Mouse (Mus musculus) kidney, adult 9 months (tissue): ENCODE data around the gene Wee2.
A peak's percentile ranks its signal among the peaks of the same experiment; 100 is the strongest.

Experiments
- DNase-seq: peaks from one replicate; pipeline ENCODE4 v3.0.0; 2022

The Wee2 gene

DNA sequence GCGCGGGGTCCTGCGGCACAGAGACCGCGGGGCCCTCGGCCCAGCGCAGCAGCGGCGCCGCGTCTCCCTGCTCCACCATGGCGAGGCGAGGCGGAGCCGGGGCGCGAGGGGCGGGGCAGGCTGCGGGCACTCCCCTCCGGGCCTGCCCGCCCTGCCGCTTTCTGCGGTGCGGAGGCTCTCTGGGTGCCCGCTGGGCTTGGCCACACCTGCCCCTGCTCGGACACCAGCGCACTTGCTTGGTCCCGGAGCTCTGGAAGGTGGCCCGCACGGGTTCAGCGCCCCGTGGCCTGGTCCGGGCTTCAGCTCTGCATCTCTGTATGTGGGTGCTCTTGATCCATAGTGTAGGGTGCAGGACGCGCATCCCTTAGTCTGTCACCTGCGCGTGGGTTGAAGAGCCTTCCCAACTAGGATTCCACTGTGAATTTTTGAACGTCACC is 2.8 kb upstream of the Wee2 start, which contains the start of gene E330009J07Rik:
TSS of gene E330009J07Rik (minus strand) at position 89 of the 437 bp plus-strand sequence.
- peak; percentile 81 for DNase-seq

DNA sequence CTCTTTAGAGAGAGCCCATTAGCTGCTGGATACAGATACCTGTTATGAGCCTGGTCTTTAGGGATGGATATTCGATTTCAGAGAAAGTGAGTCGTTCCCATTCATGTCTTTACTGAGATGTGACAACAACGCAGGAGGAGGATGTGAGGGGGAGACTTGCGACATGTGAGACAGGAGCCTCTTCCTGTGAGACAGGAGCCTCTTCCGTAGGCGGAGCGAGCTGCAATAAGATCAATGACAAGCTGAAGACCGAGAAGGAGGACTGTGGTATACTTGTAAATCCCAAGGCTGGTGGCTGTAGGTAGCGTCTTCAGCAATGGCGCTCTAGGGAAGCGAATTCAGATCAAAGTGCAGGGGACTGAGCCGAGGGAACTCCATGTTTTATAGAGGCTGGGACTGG is 843 bp downstream of the Wee2 start:
- no peak for DNase-seq

- DNase-seq: no peak
Measured at GRCm38 (mm10) chr6:40441276-40441675, 2.4 kb downstream of the Wee2 start.

DNA sequence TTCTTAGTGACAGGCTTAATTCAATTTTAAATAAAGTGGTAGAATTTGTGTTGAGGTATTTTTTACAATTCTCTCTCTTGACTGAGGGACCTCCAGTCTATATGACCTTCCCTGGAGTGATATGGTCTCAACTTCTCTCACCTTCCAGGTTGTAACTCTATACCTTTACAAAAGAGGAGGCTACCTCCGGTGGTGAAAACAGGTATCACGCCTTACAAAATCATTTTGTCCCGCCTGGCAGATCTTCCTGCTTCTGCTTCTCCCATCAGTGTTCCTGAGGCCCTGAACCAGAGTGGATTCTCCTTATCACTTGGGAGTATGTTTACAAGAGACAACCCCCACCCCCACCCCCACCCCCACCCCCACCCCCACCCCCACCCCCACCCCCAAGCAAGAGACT is 2.9 kb downstream of the Wee2 start:
- DNase-seq: no peak

GRCm38 (mm10) chr6:40443281-40443928 is 4.5 kb downstream of the Wee2 start:
- DNase-seq: no peak

GRCm38 (mm10) chr6:40448626-40449025 is 9.7 kb downstream of the Wee2 start:
- no peak for DNase-seq

- DNase-seq: peak; percentile 15
Measured at GRCm38 (mm10) chr6:40454436-40455041, 15.7 kb downstream of the Wee2 start.

DNA sequence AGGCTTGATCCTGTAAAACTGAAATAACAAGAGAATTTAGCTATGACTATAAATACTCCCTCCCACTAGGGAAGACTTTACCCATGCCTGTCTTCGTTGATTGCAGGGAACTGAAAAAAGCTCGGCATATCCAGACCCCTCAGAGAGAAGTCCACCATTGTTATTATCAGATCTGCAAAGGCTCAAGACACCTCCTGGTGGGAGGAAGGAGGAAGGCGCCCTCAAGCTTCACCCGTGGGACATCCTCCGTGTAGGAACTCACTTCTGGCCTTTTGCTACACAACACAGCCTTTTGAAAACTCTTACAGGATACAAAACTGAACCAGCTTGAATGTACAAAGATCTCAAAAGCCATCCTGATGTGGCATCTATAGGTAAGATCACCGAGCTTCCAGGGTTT is 26.8 kb downstream of the Wee2 start:
- DNase-seq: no peak

- peak; percentile 95 for DNase-seq
Measured at GRCm38 (mm10) chr6:40470916-40471719, 32.2 kb downstream of the Wee2 start, which contains the start of gene Ssbp1. TSS of gene Ssbp1 (plus strand) at chr6:40471352.

- peak; percentile 5 for DNase-seq
Measured at GRCm38 (mm10) chr6:40471720-40472010, 32.8 kb downstream of the Wee2 start.

GRCm38 (mm10) chr6:40476132-40476531 is 37.2 kb downstream of the Wee2 start:
- no peak for DNase-seq

- DNase-seq: no peak
Measured at GRCm38 (mm10) chr6:40479705-40480104, 40.8 kb downstream of the Wee2 start.

GRCm38 (mm10) chr6:40482318-40482717 is 43.4 kb downstream of the Wee2 start:
- no peak for DNase-seq

- no peak for DNase-seq
Measured at GRCm38 (mm10) chr6:40490933-40491332, 52.0 kb downstream of the Wee2 start, which contains the start of gene Tas2r137. TSS of gene Tas2r137 (plus strand) at chr6:40491233.

DNA sequence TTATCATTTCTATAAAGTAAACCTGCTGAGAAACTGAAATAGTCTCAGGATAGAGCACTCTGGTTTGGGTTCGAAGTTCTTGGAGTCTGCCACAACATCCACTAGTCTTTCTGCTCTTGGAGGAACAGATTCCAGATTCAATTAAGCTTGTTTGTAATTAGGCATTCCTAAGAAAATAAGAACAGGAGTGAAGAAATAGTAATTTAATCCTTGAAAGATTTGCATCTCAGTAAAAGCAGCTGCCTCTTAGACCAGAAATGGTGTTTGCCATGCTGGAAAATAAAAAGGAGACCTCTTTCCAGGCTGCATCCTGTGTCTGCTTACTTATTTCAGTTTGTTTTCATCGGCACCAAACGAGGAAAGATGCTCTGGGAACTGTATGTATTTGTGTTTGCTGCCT is 54.3 kb downstream of the Wee2 start, which contains the start of gene Tas2r108:
TSS of gene Tas2r108 (plus strand) at position 301 of the 400 bp plus-strand sequence.
- no peak for DNase-seq
